In the genomic region with DNA sequence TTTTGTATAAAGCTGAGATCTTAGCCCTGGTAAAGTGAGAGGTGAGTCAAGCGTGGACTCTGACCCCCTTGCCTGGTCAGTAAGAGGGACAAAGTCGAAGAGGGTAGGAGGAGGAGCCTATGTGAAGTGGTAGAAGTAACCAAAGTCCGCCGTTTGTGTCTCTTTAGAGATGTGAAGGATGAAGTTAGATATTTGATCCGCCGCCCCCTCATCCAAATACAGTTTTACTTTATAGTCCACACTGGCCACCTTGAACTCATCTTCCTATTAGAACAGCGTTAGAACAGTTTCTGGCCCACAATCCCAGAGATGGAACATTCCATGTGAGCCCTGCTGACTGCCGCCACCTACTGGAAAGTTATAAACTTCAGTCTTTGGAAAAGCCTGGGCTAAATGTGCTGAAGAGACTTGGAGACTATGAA, we compare ENCODE assay signal across 9 mouse cellular contexts. TPM values are rescaled to one million over a fixed set of nuclear protein-coding genes. Genes with fewer than 3 reads are reported as not detected.
DNase-seq lines count a peak whose midpoint lies in the region; ATAC-seq lines count a peak whose summit lies in the region.
"Had no signal": no experiment of that assay in that cellular context is flagged by ENCODE, and none has a peak within 500 bp of the region (broad histone marks: within the 10 kb centered on the region; RNA-seq: fewer than 3 reads in every experiment).

A gene (minus strand): TSS at position 96 of the 422 bp plus-strand sequence.

- H3K27ac ChIP-seq in heart, embryonic 13.5 days (replicated peaks), result no peak within 1 kb of the TSS

- H3K4me3 ChIP-seq in heart, embryonic 13.5 days, result peak within 1 kb of the TSS; percentile 18
- H3K4me3 ChIP-seq in megakaryocyte, embryonic 14.5 days (replicated peaks), result peak within 1 kb of the TSS; percentile 78

- 11% methylated on average over 8 of the region's 8 CpGs for WGBS in heart, embryonic 13.5 days

- peaks cover 35% of the 10 kb centered on the region for H3K36me3 ChIP-seq in heart, embryonic 13.5 days
- peaks cover 39% of the 10 kb centered on the region for H3K36me3 ChIP-seq in megakaryocyte, embryonic 14.5 days (replicated peaks; ENCODE audit: low read length)

- no peak for ATAC-seq in cerebellum, adult (ENCODE audit: insufficient number of reproducible peaks, low FRiP score, low TSS enrichment)
- ATAC-seq in heart, embryonic 13.5 days (ENCODE audit: extremely low read depth, insufficient number of reproducible peaks, low FRiP score, low TSS enrichment), result no peak

- peaks cover 28% of the 10 kb centered on the region for H3K27me3 ChIP-seq in heart, embryonic 13.5 days (replicated peaks)
- H3K27me3 ChIP-seq in megakaryocyte, embryonic 14.5 days (replicated peaks), result peaks cover 18% of the 10 kb centered on the region

- H3K4me2 ChIP-seq in heart, embryonic 13.5 days, result peak within 1 kb of the TSS; percentile 51

- peaks cover 33% of the 10 kb centered on the region for H3K4me1 ChIP-seq in heart, embryonic 13.5 days
- H3K4me1 ChIP-seq in megakaryocyte, embryonic 14.5 days, result peaks cover 54% of the 10 kb centered on the region

- no peaks in the 10 kb centered on the region for H3K9me3 ChIP-seq in heart, embryonic 13.5 days
- H3K9me3 ChIP-seq in megakaryocyte, embryonic 14.5 days, result no peaks in the 10 kb centered on the region

- H3K9ac ChIP-seq in heart, embryonic 13.5 days, result peak within 1 kb of the TSS; percentile 28

- DNase-seq in cerebellum, adult 9-11 months, result peak; percentile 25
- peak; percentile 54 for DNase-seq in urinary bladder, postnatal 14 days (ENCODE audit: low spot score)
- no peak for DNase-seq in urinary bladder, adult 2 months (ENCODE audit: low spot score)
- DNase-seq in kidney, postnatal 10 days, result peak; percentile 69
- no peak for DNase-seq in ovary, postnatal 10 days (ENCODE audit: low spot score)

RNA-seq across cellular contexts. Expression of the gene that starts here (rescaled TPM):
- polyA plus RNA-seq in urinary bladder, adult 2 months (2012; rRNA removed), result 0.18 and 0.25 TPM in 2 replicates
- 1.2 and 2.1 TPM in 2 replicates for polyA plus RNA-seq in heart, embryonic 13.5 days (2015; fragmentation: Nextera tagmentation; extraction: Ambion mirVana)
- polyA plus RNA-seq in megakaryocyte, embryonic 14.5 days (2012; ENCODE audit: insufficient read depth, low replicate concordance), result 1.5 and 3.3 TPM in 2 replicates
- polyA plus RNA-seq: neural tube, embryonic 14.5 days had no signal

Comparison
In these comparisons a context has a peak if more than half of its experiments do, and no peak if none do; other contexts are left out.
1. DNase-seq: peak in cerebellum, adult 9-11 months (single experiment), urinary bladder, postnatal 14 days (single experiment) and kidney, postnatal 10 days (single experiment); none in urinary bladder, adult 2 months (single experiment) and ovary, postnatal 10 days (single experiment).